Mouse (Mus musculus) urinary bladder, postnatal 10 days (tissue): ENCODE measurements around the gene Mtx2.

ENCODE experiments used
- DNase-seq: peaks from one replicate; pipeline ENCODE4 v3.0.0; 2022; ENCODE audit warnings: low spot score

Gene Mtx2

DNA sequence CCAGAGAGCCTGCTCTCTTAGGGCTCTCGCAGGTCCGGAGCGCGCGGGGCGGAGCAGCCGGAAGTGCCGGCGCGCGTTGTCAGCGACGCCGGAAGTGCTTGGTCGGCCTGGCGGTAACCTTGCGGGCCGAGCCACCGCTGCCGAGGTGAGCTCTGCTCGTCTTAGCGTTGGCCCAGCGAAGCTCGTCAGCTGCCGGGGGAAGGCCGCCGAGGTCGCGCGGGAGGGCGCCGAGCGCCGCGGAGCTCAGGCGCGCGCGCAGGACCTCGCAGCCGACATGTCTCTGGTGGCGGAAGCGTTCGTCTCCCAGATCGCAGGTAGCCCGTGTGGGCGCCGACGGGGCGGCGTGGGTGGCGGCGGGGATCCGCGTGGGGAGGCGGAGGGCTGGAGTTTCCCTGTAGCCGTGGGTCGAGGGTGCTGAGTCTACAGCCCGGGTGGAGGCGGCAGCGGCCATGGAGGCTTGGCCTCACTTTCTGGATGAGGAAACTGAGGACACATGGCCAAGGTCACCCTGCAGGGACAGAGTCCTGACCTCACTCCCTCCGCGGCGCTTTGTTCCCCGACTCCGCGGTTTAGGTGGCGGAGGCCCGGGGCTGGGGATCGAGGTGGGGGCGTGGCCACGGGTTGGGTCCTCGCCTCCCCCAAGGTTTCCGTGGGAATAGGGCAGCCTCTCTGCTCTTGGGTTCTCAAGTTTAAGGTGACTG, at the start of gene Mtx2:
TSS of gene Mtx2 (plus strand) at position 74 of the 701 bp plus-strand sequence.
- peak; percentile 22 for DNase-seq

DNA sequence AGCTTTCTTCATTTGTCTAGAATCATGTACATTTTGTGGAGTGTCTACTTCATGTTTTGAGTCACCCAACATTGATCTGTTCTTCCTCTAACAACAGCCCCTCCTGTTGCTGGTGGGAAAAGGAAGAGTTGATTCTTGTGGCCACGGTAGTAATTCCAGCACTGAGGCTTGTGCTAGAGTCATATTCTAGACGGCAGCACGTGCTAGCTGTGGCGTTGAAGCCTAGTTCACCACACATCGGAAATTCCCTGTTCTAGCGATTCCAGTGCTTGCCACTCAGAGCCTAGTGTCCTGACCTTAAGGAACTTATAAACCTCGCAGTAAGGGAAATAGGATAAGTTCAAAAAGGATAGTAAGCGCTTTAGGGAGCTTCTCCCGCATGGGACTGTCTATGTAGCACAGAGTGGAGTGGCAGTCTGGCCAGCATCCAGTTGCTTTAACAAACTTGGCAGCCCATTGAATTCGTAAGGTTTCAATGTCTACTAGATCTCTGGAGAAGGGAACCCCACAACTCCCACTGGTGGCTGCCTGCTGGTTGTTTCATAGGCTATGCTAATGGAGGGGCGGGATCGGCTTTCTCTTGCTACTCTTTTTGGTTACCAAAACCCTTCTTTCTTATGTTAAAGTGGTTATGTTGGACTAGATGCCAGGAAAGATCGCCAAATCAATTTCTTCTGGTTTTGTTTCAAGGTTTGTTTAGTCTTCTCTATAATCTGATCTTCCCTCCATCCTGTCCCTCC, 47.9 kb upstream of the Mtx2 start:
- DNase-seq, result no peak

DNA sequence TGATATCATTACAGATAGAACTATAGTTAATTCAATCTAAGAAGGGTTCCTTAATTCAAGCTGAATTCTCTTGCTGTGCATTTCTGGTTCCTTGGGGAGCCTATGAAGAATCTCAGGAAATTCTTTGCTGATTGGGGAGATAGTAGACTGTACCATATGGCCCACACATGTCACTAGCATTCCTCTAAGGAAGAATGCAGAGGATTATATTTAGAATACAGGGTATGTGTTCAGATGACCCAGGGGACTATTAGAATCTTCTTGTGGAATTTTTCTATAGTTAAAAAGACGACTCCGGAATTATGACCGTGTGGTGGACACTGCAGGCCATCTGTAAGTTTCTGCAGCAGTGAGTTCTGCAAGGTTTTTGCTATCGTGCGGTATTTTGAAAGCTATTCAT, 44.2 kb upstream of the Mtx2 start:
- no peak for DNase-seq

DNA sequence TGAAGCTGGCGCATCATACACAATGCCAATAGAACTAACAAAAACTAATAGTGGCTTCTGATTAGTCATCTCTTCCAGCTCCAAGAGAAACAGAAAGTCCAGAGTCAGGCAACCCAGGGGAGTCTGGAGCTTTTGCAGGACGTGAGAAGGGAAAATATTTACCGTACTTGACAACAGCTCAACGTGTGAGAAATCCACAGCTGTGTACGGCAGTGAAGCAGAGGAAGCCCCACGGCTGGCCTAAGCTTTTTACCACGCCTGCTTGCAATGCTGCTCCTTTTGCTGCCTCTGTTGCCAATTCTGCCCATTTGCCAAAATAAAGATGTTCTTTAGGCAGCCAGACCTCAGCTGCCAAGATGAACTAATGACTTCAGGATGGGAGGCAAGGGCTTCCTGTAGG, 30.1 kb upstream of the Mtx2 start:
- no peak for DNase-seq

DNA sequence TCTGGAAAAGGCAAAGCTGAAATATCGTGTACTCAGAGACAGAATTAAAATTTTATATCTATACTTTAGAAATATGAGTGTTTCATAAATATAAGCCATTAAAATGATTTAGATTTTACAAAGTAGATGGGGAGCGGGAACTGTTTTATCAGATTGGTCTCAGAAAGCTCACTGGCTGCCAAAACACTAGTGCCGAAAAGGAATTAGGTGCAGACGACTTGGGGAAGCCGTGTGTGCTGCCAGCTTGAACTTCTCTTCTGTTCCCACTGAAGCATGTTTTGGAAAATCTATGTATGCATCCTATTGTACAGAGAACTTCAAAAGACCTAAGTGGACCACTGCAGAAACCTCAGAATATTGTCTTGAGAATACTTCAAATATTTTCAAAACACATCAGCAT, 17.2 kb upstream of the Mtx2 start:
- DNase-seq, result no peak

DNA sequence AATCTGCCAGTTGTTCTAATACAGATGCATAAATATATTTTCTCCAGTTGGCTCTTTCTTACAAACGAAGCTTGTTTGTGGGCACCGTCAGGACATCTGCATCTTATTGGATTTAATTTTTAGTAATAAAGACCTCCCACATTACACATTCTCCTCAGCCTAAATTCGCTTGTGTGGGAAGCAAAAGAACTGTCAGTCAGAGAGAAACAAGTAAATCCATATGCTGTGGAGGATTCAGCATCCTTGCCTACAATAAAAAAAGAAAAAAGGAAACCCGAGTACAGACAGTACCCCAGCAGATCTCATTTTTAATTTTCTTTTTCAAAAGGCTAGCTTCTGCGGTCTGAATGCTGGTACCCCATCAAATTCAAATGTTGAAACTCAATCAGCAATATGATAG, 2.9 kb upstream of the Mtx2 start:
- DNase-seq, result no peak

DNA sequence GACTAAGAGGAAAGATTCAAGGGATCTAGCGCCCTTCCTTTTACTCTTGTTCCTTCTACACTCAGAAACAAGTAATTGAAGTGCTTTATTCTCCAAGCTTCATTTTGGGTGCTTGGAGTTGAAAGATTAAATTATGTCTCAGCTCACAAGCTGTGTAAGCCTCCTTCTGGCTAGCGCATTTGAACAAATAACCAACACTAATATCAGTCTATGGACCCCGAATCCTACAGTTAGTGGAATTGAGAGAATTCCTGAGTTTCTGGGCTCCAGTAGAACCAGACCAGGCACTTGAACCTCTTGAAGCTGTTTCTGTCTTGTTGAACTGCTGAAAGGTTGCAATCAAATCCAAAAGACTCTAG, 253 bp upstream of the Mtx2 start:
- no peak for DNase-seq

DNA sequence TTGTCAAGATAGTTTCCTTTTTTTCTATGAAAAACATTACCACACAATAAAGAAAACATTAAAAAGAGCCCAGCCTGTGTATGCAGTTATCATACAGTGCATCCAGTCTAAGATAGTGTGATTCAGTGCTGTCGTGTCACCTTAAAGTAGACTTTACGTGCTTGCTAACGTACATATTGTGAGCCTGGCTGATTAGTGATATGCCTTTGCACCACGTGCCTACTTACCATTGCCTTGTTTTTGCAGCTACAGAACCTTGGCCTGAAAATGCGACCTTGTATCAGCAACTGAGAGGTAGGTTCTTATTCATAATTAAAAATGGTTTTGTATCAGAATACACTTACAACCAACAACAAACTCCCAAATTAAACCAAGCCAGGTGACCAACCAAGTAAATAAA, 21.4 kb downstream of the Mtx2 start:
- no peak for DNase-seq

DNA sequence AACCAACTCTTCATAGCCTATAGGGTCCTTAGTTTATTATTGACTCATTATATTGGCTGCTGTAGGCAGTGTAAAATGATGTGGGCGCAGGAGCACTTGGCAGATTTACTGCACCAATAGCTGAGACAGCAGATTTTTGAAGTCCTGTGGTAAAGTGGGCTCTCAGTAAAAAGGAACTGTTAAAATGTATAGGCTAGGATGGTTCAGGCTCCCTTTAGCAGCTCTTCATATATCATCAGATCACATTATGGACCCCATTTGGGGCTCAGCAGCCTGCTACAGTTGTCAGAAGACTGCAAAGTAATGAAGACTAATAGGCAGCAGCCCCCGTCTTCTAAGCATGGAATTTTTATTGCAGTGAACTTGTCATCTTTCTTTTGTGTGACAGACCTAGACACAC, 21.9 kb downstream of the Mtx2 start:
- DNase-seq, result no peak

DNA sequence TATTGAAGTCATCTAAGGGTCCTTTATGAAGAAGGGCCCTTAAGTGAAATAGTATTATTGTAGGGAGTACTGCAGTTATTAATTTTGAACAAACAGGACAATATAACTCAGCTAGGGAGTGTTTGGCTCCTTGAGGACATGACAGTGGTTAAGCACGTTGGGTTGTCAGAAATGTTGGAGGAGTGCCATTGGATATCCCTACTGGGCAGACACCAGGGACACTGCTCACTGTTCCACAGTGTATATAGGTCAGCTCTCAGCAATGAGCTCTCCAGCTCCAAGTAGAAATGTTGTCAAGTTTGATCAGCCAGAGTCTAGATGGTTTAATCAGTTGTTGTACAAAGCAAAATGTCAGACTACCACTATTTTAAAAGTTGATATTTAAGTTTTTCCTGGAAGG, 24.4 kb downstream of the Mtx2 start:
- DNase-seq, result no peak

DNA sequence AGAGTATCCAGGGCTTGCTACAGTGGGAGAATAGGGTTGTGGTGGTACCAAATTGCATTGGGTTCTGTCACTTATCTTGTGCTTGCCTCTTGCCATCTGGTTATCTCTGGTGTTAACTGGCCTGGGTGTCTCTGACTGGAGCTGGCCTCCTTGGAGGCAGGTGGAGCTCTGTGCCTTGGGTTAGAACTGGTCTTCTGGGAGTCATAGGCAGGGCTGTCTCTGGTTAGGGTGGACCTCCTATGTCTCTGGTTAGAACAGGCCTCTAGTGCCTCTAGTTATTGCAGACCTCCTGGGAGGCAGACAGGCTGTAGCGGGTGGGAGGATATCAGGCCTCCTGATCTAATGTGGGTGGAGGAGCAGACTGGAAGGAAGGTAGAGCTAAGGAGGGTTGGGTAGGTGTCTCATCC, 36.5 kb downstream of the Mtx2 start:
- DNase-seq, result no peak

DNA sequence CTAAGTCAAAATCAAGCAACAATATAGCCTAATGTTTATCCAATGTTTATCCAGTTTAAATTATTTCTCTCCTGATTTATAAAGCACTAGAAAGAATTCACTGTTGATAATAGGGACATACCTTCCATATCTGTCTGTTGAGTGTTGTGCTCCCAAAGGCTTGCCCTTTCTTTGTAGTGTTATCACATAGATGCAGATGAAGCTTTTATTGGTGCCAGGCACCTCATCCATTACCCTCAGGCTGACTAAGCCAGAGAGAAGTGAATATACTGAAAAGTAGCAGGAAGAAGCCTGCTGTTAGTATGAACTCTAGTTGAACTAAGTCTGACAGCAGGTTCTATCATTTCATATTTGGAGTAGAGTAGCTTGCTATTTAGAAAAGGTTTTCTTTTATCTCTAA, 39.8 kb downstream of the Mtx2 start:
- no peak for DNase-seq

DNA sequence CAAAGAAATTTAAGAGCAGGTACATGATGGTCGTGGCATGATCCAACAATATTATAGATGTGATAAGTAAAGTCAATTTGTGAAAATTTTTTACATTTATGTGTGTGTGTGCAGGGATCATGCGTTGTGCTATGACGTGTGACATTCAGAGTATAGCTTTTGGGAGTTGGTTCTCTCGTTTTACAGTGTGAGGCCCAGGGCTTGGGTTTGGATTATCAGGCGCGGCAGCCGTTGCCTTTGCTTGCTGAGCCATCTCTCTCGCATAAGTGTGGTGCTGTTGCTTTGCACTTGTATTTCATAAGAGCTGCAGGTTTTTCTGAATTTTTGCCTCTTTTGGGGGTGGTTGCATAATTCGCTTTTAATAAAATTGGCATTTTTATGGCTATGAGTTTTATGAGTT, 48.4 kb downstream of the Mtx2 start:
- no peak for DNase-seq

DNA sequence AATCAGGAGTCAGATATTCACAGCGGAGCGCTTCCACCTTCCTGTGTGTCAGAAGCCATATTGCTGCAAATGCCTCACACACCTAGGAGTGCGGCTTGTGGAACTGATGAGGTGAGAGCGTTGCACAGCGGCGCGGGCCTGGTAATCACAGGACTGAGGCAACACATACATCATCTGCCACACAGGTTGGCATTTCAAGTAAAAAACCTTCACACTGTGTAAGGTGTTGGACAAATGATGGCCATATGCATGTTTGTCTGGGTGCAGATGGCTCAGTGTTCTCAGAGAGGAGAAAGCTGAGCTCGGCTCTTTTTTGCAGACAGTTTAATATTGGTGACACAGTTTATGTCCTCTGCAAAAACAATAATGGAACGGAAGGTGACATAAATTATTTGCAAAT, 58.8 kb downstream of the Mtx2 start:
- no peak for DNase-seq

DNA sequence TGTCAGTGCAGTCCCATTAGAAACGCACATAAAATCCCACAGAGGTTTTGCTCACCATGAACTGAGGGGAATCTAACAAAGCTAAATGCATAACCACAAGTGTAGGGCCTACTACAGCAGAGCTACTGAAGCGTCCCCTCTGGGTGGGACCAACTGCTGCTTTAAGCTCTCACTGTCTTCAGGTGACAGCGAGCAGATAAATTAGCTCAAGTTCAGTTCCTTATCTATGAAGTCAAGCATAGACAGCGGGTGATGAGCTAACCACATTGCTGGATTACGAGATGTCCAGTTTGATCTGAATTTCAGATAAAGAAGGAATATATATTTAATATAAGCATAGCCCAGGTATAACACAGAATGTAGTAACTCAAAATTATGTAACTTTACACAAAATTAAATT, 66.3 kb downstream of the Mtx2 start:
- no peak for DNase-seq

DNA sequence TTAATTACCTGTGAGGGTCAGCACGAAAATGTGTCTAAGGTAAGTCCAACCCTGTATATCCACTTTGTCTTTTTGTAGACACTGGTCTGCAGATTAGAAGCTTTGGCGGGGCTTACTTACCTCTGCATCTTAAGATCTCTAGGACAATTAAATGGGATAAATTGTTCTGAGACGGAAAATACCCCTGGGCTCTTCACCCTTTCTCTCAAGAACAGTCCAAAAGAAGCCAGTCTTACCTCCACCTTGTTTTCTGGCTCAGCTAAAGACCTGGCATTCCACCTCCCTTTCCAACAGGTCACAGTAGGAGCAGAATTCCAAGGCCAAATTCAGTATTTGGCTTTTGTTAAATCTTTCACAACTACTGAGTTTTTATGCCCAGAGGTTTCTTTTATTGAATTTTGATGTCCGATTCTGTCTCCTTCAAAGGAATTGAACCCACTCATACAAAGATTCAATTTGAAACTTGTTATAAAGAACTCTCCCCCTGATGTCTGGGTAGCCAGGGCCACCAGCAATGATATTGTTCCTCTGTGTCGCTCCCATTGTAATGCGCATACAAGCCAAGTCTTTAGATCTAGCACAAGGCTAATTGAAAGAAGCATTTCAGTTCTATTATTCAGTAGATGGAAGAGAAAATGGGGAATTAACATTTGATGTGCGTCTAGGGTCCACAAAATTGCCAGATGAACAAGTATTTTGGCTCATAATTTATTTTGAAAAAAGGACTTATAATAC, 67.4 kb downstream of the Mtx2 start:
- DNase-seq, result no peak

DNA sequence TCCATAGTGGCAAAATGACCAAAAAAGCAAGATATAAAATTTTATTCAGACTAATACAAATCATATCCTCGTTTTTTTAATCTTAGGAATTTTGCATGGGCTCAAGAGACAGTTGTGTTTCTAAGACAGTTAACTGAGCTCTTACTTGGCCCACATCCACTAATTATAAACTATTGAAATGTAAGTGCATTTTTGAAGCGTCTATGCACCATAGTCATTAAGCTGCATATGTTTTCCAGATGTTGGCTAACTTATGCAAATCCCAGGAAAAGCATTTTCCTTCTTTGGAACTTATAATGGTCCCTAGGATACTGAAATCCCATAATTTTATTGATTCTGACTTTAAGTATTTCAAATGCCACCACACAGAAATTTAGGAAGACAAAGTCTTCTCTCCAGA, 68.5 kb downstream of the Mtx2 start:
- DNase-seq, result no peak

DNA sequence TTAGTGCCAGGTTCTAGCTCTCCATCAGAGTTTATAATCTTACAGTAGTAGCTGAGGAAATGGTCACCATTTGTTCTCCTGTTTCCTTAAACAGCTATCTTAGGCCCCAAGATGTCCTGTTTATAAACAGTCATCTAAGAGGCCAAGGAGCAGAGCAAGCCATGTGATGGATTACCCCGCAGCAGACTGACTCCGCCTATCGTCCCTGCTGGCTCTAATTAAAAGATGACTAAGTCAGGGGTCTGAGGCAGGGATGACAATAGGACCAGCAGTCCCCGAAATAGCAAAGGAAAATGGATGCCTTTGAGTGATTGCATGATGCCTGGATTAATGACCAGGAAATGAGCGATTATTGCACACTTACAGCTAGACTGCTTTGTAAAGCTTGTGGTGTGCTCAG, 74.4 kb downstream of the Mtx2 start:
- no peak for DNase-seq

DNA sequence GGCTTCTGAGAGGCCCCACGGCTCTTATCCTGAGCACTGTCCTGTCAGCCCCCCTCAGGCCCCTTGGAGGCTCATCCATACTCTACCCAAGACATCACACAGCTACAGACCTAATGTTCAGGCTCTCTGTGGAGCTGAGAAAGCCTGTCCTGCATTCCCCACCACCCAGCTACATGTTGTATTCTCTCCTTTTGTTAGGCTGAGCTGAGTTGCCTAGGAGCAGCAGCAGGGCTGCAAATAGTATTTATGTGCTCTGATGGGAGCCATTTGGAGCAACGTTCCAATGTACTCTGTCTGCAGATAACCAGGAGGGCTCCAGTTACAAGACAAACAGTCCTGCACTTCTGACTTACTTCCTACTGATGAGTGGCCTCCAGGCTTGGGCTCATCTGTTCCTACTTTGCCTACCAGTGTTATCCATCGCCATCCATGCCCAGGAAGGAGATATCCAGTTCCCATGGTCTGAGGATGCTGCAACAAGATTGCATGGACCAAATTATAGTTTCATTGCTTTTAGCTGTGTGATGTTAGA, 76.2 kb downstream of the Mtx2 start:
- DNase-seq, result no peak

DNA sequence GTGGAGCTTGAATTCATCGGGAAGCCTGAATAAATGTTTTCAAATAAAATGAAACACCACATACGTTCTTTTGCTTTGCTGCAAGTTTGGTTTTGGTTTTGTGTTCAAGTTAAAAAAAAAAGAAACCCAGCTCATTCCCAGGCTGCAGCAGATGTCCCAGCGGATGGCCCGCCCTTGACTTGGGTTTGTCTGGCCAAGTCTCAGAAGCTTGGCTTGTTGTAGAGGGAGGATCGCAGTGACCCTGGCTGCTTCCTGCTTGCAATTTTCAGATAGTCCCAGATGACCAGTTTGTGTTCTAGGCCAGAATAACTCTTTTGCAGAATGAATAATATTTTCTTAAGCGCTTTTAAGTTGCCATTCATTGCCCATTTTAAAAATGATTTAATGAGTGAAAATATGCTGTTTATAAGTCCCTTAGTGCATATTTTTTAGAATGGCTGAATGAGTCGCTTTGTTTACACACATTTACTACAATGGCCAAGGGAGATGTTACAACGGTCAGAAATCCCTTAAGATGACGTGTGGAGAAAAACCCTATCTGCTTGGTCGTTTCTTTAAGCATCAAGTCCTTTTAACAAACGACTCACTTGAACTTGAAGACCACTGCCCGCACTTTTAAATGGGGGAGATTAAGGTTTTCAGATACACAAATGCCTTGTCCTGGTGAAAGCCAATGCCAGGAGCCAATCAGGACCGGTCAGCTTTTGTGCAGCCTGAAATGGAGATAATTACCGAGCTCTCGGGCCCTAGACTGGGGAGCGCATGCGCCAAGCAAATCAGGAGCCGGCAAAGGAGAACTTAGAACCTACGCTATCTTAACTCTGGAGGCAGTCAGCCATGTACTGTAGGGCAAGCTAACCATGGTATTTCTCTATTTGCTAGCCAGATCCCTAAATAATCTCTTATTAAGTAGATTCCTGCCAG, 82.0 kb downstream of the Mtx2 start:
- no peak for DNase-seq

DNA sequence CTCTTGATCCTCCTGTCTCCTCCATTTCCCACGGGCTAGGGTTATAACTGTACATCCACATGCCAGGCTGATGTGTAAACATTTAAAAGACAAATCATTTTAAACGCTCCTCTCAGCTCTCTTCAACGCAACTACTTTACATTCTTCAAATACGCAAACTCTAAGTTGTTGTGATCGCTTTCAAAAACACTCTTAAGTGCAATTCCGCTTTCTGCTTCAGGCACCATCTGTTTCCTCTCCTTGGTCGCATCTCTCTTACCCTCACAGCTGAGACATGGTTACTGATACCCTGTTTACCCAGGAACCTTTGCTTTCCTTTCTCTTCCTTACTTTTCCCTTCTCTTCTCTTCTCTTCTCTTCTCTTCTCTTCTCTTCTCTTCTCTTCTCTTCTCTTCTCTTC, 86.4 kb downstream of the Mtx2 start:
- no peak for DNase-seq
